Mouse (Mus musculus) adrenal gland, postnatal 14 days (tissue): ENCODE measurements around the gene Mul1. TPM values are rescaled to one million over a fixed set of nuclear protein-coding genes. Genes with fewer than 3 reads are reported as not detected.
A peak's percentile ranks its signal among the peaks of the same experiment; 100 is the strongest.

ENCODE experiments used
- DNase-seq: peaks from one replicate; pipeline ENCODE4 v3.0.0; 2021; ENCODE audit warnings: mixed read lengths
- long read RNA-seq, 2 experiments: library from polyadenylated mRNA; stranded (forward); transcript quantifications; one replicate each; pipeline ENCODE4 v2.0.0; 2021
- total RNA-seq: library from RNA; stranded (reverse); gene quantifications from 2 replicates; pipeline ENCODE4 v1.2.3, GENCODE M21; 2021

The Mul1 gene
- 53.9 and 57.6 TPM in 2 replicates for total RNA-seq
- long read RNA-seq, experiment 1, transcript Mul1-201 (4 exons, 3,733 nt): major isoform, 31 of 54 reads
- long read RNA-seq, experiment 1, partial matches to known transcripts: 4 of 54 reads
- long read RNA-seq, experiment 1, other reads (novel, unspliced or antisense): 19 of 54 reads
- long read RNA-seq, experiment 2, transcript Mul1-201 (4 exons, 3,733 nt): major isoform, 21 of 48 reads
- long read RNA-seq, experiment 2, partial matches to known transcripts: 2 of 48 reads
- long read RNA-seq, experiment 2, other reads (novel, unspliced or antisense): 24 of 48 reads

GRCm38 (mm10) chr4:138434347-138435316 is at the start of gene Mul1:
Gene Mul1 (plus strand): TSS chr4:138434671.
- DNase-seq: peak; percentile 99

GRCm38 (mm10) chr4:138393703-138394102 is 40.8 kb upstream of the Mul1 start:
- DNase-seq: no peak

- peak; percentile 48 for DNase-seq
These were observed 39.1 kb upstream of the Mul1 start for GRCm38 (mm10) chr4:138395087-138395970.

DNA sequence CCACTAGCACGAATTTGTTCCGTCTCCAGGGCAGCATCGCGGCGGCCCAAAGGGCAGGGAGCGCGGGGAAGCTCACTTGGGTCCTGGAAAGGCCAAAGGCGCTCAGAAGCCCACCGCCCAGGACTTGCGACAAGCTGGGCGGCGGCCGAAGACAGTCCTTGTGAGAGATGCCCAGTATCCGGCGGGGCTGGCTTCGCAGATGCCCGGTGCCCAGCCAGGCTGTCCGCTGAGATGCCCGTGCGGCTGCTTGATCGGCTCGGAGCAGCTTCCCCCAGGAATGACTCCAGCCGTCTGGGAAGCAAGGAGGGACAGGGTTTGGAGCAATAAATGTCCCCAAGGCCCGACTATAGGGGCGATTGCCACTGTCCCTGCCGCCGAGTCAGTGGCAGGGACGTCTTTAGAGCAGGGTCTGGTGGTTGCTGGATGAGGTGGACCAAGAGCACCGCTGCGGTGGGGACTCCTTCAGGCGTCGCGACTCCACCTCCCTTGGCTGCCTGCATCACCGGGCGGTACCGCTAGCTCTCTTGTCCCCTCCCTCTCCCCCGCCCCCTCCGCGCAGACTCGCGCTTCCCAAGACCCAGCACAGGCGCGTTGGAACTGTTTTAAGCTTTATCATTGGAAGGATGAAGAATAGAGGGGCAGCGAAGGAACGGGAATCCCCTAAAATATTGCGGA is 38.4 kb upstream of the Mul1 start, which contains the start of gene Fam43b:
Gene Fam43b, minus strand, starts transcription at position 558 of the 675 bp plus-strand sequence.
- peak; percentile 85 for DNase-seq

DNA sequence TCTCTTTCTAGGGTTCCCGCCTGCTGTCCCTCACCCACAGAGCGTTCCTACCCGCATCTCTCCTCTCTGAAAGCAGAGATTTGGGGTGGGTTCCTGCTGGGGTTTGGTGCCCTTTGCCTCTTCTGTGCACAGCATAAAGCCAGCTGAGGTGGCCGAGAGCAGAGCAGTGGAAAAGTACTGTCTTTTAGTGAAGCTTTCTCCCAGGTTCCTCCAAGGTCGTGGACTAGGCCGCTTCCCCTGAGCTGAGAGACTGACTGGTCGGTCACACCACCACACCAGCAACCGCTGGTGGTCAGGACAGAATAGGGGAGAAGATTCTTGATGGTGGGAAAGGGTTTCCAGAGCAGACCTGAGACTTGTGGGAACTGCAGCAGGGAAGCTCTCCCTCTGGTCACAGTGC is 37.8 kb upstream of the Mul1 start:
- peak; percentile 30 for DNase-seq

DNA sequence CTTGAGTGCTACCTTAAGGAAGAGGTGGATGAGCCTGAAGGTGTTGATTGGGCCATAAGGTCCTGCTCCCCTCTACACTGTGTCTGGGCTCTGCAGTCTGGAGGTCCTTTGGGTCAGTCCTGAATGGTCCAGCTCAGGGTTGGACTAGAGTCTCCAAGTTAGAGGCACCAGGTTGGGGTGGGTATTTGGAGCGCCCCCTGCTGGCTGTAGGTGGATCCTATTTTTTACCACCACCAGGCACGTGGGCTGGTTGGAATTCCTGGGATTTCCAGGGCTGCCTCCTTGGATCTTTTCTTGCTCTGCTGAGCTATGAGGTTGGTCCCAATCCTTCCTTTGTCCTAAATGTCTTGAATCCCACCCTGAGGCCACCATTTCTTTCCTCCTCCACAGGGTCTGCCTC is 29.7 kb upstream of the Mul1 start:
- DNase-seq: peak; percentile 77

DNA sequence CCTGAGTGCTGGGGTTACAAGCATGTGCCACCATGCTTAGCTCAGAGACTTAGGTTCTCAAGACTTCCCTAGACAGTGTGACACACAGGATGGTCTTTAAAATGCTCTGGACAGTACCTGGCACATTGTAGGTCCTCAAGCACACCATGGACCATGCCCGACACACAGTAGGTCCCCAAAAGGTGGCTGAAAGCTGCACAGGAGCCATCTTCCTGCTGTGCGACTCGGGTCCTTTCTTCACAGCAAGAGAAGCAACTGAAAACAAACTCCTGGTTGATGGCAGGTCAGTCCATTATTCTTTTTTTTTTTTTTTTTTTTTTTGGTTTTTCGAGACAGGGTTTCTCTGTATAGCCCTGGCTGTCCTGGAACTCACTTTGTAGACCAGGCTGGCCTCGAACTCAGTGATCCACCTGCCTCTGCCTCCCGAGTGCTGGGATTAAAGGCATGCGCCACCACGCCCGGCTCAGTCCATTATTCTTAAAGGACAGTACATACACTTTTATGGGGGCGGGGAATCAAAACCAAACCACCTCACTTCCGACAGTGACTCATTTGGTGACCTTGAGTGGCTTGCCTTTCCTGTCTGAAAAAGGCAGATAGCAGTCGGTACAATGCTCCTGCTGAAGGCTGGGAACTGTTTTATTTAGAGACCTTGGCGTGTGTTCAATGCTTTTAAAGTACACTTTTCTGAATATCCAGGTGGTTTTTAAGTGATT is 26.8 kb upstream of the Mul1 start:
- peak; percentile 83 for DNase-seq

DNA sequence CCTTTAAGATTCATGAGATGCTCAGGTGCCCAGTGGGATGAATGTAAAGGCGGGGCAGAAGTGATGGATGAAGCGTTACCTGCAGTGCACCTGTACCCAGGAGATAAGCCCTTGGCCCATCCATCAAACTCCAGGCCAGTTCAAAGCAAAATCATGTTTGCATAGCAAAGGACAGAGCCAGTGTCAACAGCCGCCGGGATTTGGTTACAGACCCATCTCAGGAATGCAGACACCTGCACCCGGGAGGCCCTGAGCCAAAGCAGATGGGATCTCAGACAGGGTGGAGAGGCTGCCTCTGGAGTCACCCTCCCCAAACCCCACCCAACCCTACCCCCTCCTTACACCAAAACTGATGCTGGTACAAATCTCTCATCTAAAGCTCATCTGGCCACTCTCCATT is 23.5 kb upstream of the Mul1 start:
- DNase-seq: no peak

DNA sequence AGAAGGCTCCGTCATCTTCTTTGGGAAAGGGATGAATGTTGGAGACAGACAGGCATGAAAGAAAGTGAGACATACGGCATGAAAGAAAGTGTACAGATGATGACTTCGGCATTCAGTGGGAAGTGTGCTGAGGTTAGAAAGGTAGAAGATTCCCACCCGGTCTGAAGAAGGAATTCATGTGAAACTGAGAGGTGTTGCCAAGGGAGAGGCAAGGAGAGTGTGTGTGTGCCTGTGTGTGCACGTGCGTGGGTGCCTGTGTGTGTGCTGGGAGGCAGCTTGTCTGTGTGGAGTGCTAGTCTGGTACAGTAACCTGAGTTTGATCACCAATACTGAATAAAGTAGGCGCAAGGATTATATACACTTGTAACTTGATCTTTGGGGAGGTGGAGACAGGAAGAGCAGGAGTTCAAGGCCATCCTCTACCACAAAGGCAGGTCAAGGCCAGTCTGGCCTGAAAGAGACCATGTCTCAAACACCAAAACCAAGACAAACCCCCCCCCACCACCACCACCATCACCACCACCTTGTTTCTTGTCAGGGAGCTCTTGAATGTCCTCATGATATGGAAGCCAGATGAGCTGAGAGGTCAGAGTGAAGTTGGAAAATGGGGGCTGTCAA is 22.9 kb upstream of the Mul1 start:
- no peak for DNase-seq

- peak; percentile 43 for DNase-seq
These were observed 19.7 kb upstream of the Mul1 start for GRCm38 (mm10) chr4:138414725-138415124.

GRCm38 (mm10) chr4:138415991-138416390 is 18.5 kb upstream of the Mul1 start:
- no peak for DNase-seq

DNA sequence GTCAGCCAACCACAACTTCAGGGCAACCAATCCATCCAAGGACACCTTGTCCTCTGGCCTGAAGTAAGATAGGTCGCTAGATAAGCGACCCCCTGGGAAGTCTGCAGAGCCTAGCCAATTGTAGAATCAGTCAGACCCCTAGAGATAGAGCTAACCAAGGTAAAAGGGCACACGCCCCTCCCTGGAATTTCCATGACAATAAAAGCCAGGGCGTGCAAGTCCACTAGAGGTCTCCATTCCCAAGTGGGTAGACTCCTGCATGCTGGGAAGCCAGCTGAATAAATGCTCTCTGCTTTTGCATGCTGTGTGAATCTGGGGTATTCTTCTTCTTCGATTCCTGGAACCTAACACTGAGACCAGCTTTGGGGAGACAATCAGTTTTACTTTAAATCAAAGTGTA is 18.1 kb upstream of the Mul1 start:
- no peak for DNase-seq

- no peak for DNase-seq
These were observed 16.6 kb upstream of the Mul1 start for GRCm38 (mm10) chr4:138417882-138418281.

DNA sequence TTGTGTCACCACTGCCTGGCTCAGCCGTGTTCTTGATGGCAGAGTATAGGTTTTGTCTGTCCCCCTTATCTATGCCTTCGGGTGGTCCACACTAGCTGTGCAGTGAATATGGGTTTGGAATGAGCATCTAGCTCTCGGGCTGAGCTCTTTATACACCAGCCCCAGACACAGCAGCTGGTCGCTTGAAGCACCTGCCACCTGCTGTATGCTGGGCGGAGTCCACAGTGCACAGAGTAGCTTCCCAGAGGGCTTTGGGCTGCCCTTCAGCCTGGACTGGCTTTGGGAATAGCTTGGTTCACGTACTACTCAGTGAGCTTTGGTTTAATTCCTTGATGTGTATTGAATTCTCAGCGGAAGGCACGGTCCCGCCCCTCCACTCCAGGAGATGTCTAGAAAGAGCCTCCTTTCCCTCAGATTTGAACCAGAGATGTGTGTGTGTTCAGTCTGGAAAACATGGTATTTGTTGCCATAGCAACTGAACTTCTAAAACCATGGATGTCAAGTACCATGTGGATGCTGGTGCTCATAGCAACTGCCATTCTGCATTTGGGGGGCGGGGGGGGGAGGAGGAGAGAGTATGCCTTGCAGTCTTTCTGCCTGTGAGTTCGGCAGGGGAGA is 16.0 kb upstream of the Mul1 start:
- DNase-seq: no peak

DNA sequence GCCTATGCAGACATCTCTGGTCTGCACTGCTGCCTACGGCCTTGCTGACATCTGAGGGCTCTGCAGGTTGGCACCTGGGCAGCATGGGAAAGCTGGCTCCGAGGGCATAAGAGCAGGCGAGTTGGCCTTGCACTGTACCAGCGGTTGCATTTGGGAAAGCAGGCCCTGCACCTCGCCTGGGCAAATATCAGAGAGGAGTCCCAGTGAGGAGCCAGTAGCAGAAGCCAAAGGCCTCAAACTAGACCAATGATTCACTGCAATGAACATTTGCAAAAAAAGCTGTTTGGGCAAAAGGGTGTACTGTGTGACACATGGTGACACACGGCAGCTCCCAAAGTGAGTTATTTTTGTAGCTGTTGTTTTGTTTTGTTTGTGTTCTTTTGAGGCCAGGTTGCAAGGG is 9.4 kb upstream of the Mul1 start:
- DNase-seq: peak; percentile 39

DNA sequence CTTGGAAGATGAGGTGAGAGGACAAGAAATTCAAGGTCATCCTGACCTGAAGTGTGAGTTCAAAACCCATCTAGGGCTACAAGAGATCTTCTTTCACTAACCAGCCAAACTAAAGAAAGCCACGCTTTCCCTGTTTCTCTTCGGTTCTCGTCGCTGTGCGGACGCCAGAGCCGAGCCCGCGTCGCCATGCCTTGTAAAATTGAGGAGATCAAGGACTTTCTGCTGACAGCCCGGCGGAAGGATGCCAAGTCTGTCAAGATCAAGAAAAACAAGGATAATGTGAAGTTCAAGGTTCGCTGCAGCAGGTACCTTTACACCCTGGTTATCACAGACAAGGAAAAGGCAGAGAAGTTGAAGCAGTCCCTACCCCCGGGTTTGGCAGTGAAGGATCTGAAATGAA is 8.9 kb upstream of the Mul1 start:
- DNase-seq: peak; percentile 58

DNA sequence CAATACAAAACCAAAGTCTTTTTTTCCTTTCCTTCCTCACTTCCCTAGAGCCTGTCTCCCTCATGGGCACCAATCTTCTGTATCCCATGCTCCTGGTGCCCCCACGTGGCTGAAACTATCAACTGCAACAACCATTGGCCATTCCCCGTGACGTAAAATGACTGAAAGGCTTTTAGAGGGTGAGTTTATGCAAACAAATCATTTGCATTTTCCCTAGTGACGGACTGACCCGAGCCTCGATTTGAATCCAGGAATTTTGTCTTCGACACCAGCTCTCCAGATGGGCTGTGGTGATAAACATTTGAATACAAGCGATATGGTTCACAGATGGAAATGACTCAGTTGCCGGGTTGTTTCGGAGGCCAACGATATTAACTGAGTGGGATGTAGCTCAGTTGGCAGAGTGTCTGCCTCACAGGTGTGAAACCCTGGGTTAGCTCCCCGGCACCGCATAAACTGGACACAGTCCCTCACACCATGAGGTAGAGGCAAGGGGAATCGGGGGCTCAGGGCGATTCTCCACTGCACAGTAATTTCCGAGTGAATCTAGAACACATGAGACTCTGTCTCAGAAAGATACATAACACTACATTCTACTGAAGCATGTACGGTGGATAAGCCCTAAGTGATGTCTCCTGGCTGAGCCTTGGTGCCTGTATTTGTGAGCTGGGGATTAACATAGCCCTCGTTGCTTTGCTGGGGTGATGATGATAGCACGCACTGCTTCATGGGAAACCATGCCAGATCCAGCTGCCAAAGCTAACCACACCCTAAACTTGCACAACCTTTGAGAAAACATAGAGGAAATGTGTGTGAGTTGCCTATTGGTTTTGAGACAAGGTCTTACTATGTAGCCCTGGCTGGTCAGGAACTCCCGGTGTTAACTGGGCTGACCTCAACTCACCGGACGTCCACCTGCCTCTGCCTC is 7.4 kb upstream of the Mul1 start:
- DNase-seq: peak; percentile 91

- DNase-seq: peak; percentile 77
These were observed 4.7 kb upstream of the Mul1 start for GRCm38 (mm10) chr4:138429778-138430177.

DNA sequence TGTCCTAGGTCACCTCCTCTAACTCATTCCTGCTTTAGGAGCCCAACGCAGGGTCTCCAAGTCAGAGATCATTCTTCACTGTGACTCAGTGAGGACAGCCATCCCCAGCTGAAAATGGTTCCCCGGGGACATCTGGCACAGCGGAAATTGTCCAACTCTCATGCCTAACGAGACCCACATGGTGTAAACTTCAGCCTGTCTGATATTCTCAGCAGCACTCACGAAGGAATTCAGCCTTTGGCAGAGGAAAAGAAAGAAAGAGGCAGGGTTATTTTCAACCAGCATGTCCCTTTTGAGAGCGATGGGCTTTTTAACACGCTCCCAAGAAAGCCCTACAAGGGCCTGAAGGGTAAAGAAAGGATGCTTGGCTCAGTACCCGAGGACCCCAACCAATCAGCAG is 3.1 kb upstream of the Mul1 start:
- no peak for DNase-seq
